Mouse (Mus musculus) heart, embryonic 11.5 days (tissue): ENCODE results near the gene Gpx4. TPM values are rescaled to one million over a fixed set of nuclear protein-coding genes. Genes with fewer than 3 reads are reported as not detected.

Experiments used
- ATAC-seq: fragments of 200-750 bp; cut with Nextera tagmentation; replicated peaks from 2 replicates; pipeline ENCODE4 v1.8.0; 2017; ENCODE audit warnings: moderate library complexity; ENCODE audit not compliant: insufficient number of reproducible peaks, low FRiP score, low TSS enrichment
- H3K27ac ChIP-seq: fragments of 300-500 bp; sonication (generic); 2 replicates; pipeline ENCODE4 v1.5.1; 2014; ENCODE audit warnings: mild to moderate bottlenecking, low read depth, low read length
- H3K27me3 ChIP-seq: fragments of 300-500 bp; sonication (generic); 2 replicates; pipeline ENCODE4 v1.6.1; 2014; ENCODE audit warnings: mild to moderate bottlenecking, low read length, mixed read lengths; ENCODE audit not compliant: control insufficient read depth, insufficient read depth
- H3K36me3 ChIP-seq: fragments of 300-500 bp; sonication (generic); 2 replicates; pipeline ENCODE4 v1.6.1; 2014; ENCODE audit warnings: mild to moderate bottlenecking, low read length, moderate library complexity, mixed read lengths; ENCODE audit not compliant: control insufficient read depth, insufficient read depth
- H3K4me1 ChIP-seq: fragments of 300-500 bp; sonication (generic); 2 replicates; pipeline ENCODE4 v1.6.1; 2014; ENCODE audit warnings: low read length; ENCODE audit not compliant: control insufficient read depth, insufficient read depth
- H3K4me2 ChIP-seq: fragments of 300-500 bp; sonication (generic); 2 replicates; pipeline ENCODE4 v1.6.1; 2014; ENCODE audit warnings: mild to moderate bottlenecking, moderate library complexity
- H3K4me3 ChIP-seq: fragments of 300-500 bp; sonication (generic); 2 replicates; pipeline ENCODE4 v1.5.1; 2014; ENCODE audit warnings: low read depth, low read length
- H3K9ac ChIP-seq: fragments of 300-500 bp; sonication (generic); 2 replicates; pipeline ENCODE4 v1.6.1; 2014; ENCODE audit warnings: mild to moderate bottlenecking, low read depth, low read length, moderate library complexity
- H3K9me3 ChIP-seq: fragments of 300-500 bp; sonication (generic); replicated peaks from 2 replicates; pipeline ENCODE4 v1.6.1; 2016; ENCODE audit warnings: low read length; ENCODE audit not compliant: control insufficient read depth
- WGBS: fragments of 180-500 bp; shearing (Covaris S2); extraction: QIAGEN DNeasy Blood & Tissue Kit; methylation state at CpG from one replicate; pipeline ENCODE4 v1.1.7; 2014; ENCODE audit not compliant: insufficient replicate concordance; 5-methylcytosine and 5-hydroxymethylcytosine counted together
- polyA plus RNA-seq: library from polyadenylated mRNA; unstranded; fragments of >200 nt; fragmentation: Nextera tagmentation; extraction: Ambion mirVana; gene quantifications from 2 replicates; pipeline ENCODE4 v1.2.1, GENCODE M21; 2014

Gene Gpx4
- polyA plus RNA-seq, 1 experiment from 2014 or later: 711 TPM

- ATAC-seq: no peak
- peak overlapping the region; percentile 39 for H3K4me3 ChIP-seq
- H3K36me3 ChIP-seq: no peaks in the 10 kb centered on the region
- H3K9me3 ChIP-seq: no peaks in the 10 kb centered on the region
- H3K4me2 ChIP-seq: peak overlapping the region; percentile 63
- H3K9ac ChIP-seq: peak overlapping the region; percentile 70
- peaks cover 31% of the 10 kb centered on the region for H3K4me1 ChIP-seq
- 23% methylated on average over 11 of the region's 11 CpGs for WGBS
- peaks cover 8% of the 10 kb centered on the region for H3K27me3 ChIP-seq
- H3K27ac ChIP-seq: no peak overlapping the region
These were observed 26.8 kb upstream of the Gpx4 start for GRCm38 (mm10) chr10:80020191-80020590.

DNA sequence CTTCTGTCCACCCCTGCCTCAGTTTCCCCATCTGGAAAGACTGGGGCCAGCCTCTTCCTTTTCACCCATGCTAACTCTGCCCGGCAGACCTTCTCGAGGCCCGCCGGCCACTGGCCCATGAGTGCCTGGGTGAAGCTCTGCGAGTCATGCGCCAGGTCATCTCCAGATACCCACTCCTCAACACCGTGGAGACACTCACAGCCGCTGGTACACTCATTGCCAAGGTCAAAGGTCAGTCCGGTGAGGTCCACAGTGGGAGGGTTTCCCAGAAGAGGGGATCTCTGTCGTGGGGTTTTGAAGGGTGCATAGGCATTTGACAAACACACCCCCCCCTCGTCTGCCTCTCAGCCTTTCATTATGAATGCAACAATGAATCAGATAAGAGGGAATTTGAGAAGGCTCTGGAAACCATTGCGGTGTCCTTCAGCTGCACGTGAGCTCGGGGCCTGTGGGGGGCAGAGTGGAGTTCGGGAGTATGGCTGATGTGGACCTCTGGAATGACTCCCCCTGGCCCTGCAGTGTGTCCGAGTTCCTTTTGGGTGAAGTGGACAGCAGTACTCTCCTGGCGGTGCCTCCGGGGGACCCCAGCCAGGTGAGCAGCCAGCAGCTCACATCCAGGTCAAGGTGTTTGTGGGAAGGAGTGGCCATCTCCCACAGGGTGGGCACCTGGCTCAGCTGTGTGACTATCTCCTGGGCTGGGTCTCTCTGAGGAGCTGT, 26.2 kb upstream of the Gpx4 start:
- no peak overlapping the region for H3K4me3 ChIP-seq

GRCm38 (mm10) chr10:80021320-80021641, 25.7 kb upstream of the Gpx4 start:
- Histone ChIP-seq H3K4me2 (no peak overlapping the region), H3K9ac (no peak overlapping the region), H3K27me3 (no peaks in the 10 kb centered on the region), H3K27ac (no peak overlapping the region), H3K4me1 (peaks cover 25% of the 10 kb centered on the region), H3K36me3 (no peaks in the 10 kb centered on the region), H3K9me3 (no peaks in the 10 kb centered on the region), H3K4me3 (no peak overlapping the region)
- no peak for ATAC-seq
- WGBS: 89% methylated on average over 13 of the region's 13 CpGs

More for the DNA sequence above, 26.2 kb upstream of the Gpx4 start:
- peak overlapping the region; percentile 63 for H3K4me2 ChIP-seq
- ATAC-seq: no peak
- 78% methylated on average over 18 of the region's 18 CpGs for WGBS
- H3K27ac ChIP-seq: no peak overlapping the region
- H3K9me3 ChIP-seq: no peaks in the 10 kb centered on the region
- H3K4me1 ChIP-seq: peaks cover 27% of the 10 kb centered on the region
- no peaks in the 10 kb centered on the region for H3K36me3 ChIP-seq
- H3K9ac ChIP-seq: no peak overlapping the region
- H3K27me3 ChIP-seq: peaks cover 2% of the 10 kb centered on the region; the same call in 1 of the 2 replicates

DNA sequence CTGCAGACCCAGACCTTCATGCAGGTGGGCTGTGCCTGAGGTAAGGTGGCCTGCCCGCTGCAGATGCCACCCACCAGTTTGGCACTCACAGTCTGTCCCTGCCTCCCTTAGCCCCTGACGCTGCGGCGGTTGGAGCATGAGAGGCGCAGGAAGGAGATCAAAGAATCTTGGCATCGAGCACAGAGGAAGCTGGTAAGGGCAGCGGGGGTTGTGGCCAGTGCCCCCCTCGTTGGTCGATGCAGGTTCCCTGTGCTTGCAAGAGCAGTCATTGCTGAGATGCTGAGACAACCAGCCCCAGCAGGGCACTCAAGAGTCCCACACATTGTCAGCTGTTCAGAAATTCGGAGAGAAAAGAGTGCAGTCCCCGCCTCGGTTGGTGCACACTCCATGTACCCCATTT, 24.8 kb upstream of the Gpx4 start:
- no peaks in the 10 kb centered on the region for H3K36me3 ChIP-seq
- no peak overlapping the region for H3K27ac ChIP-seq
- ATAC-seq: no peak
- WGBS: 92% methylated on average over 12 of the region's 12 CpGs
- no peak overlapping the region for H3K9ac ChIP-seq
- H3K9me3 ChIP-seq: no peaks in the 10 kb centered on the region
- no peak overlapping the region for H3K4me3 ChIP-seq
- no peaks in the 10 kb centered on the region for H3K27me3 ChIP-seq
- H3K4me1 ChIP-seq: peaks cover 21% of the 10 kb centered on the region
- H3K4me2 ChIP-seq: no peak overlapping the region; the same call in 1 of the 2 replicates

DNA sequence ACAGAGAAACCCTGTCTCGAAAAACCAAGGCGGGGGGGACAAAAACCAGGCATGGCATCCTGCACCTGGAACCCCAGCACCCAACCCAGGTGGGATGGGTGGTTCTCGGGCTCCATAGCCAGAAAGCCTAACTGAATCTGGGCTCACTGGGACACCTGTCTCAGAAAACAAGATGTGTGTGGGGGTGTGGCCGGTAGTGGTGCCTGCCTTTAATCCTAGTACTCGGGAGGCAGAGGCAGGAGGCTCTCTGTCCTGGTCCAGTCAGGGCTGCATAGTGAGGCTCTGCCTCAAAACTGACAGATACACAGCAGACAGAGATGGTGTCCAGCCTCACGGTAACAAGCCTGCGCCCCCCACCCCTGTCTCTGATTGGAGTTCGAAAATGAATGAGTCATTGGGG, 24.2 kb upstream of the Gpx4 start:
- Histone ChIP-seq H3K9me3 (no peaks in the 10 kb centered on the region), H3K9ac (no peak overlapping the region), H3K4me3 (no peak overlapping the region), H3K36me3 (no peaks in the 10 kb centered on the region), H3K4me1 (peaks cover 21% of the 10 kb centered on the region), H3K4me2 (no peak overlapping the region), H3K27me3 (no peaks in the 10 kb centered on the region), H3K27ac (no peak overlapping the region)
- WGBS: 93% methylated on average over 8 of the region's 8 CpGs
- no peak for ATAC-seq

GRCm38 (mm10) chr10:80023758-80024157, 23.2 kb upstream of the Gpx4 start:
- H3K9me3 ChIP-seq: no peaks in the 10 kb centered on the region
- no peak overlapping the region for H3K27ac ChIP-seq
- WGBS: 80% methylated on average over 5 of the region's 5 CpGs
- no peaks in the 10 kb centered on the region for H3K27me3 ChIP-seq
- ATAC-seq: no peak
- no peak overlapping the region for H3K4me3 ChIP-seq
- H3K9ac ChIP-seq: no peak overlapping the region
- no peak overlapping the region for H3K4me2 ChIP-seq
- H3K4me1 ChIP-seq: peaks cover 18% of the 10 kb centered on the region
- H3K36me3 ChIP-seq: no peaks in the 10 kb centered on the region

DNA sequence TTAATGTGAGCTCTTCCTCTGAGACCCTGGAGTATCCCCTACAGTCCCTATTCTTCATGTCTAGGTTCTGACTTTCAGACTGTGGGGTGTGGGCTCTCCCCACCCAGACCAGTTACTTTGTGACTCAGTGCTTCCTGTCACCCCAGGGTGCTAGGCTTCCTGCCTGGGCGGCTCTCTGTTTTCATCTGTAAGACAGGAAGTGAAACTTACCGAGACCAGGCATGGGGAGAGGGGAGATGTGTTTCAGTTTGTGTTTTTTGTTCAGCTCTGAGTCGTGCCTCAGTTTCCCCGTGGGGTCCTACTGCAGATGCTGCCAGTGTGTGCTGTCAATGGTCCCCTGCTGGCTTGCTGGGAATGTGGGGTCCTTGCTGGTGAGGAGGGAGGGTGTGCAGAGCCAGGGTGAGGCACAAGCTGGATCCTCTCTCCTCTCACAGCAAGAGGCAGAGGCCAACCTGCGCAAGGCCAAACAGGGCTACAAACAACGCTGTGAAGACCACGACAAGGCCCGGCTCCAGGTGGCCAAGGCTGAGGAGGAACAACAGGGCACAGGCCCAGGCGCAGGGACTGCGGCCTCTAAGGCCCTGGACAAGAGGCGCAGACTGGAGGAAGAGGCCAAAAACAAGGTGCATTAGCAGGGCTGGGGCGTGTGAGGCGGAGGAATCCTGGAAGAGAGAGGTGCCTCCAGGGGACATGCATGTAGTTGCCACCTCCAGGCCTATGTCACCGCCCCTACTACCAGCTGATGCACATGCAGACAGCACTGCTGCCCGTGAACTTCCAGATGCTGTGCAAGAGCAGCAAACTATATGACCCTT, 22.5 kb upstream of the Gpx4 start:
- no peak for ATAC-seq
- Histone ChIP-seq H3K4me1 (peaks cover 11% of the 10 kb centered on the region), H3K9me3 (no peaks in the 10 kb centered on the region), H3K36me3 (no peaks in the 10 kb centered on the region), H3K4me3 (no peak overlapping the region), H3K27ac (no peak overlapping the region), H3K9ac (no peak overlapping the region), H3K4me2 (no peak overlapping the region), H3K27me3 (no peaks in the 10 kb centered on the region)
- 75% methylated on average over 15 of the region's 15 CpGs for WGBS

DNA sequence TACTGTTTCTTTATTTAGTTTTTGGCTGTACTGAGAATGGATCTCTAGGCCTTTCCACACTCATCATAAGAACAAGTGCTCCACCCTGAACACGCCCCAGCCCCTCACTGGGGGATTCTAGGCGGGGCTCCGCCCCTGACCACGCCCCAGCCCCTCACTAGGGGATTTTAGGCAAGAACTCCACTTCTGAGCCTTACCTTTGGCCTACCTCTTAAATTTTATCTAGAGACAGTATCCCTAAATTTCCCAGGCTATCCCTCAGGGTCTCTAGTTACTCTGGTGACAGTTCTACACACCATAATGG, 22.0 kb upstream of the Gpx4 start:
- H3K4me1 ChIP-seq: peaks cover 6% of the 10 kb centered on the region
- 61% methylated on average over 4 of the region's 4 CpGs for WGBS
- H3K9ac ChIP-seq: no peak overlapping the region
- H3K9me3 ChIP-seq: no peaks in the 10 kb centered on the region
- no peaks in the 10 kb centered on the region for H3K36me3 ChIP-seq
- H3K4me3 ChIP-seq: no peak overlapping the region
- H3K27ac ChIP-seq: no peak overlapping the region
- no peaks in the 10 kb centered on the region for H3K27me3 ChIP-seq
- no peak overlapping the region for H3K4me2 ChIP-seq
- ATAC-seq: no peak

DNA sequence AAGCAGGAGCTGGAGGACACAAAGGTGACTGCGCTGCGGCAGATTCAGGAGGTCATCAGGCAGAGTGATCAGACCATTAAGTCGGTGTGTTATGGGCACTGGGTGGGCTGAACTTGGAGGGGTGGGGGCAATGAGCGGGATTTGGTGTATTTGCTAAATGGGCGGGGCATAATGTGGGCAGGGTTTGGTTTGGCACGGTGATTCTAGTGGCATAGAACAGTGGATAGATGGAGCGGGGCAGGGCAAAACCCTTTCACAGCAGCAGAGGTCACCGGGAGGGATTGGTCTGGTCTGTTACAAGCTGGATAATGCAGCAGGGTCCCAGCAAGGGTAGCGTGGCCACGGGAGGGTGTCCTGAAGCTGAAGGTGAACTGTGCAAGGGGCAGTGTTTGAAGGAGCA, 21.5 kb upstream of the Gpx4 start:
- 0 out of 2 replicates have a peak, but pooled peaks cover 2% of the 10 kb centered on the region for H3K4me1 ChIP-seq
- no peak overlapping the region for H3K9ac ChIP-seq
- H3K4me2 ChIP-seq: no peak overlapping the region
- no peaks in the 10 kb centered on the region for H3K36me3 ChIP-seq
- H3K4me3 ChIP-seq: no peak overlapping the region
- H3K9me3 ChIP-seq: no peaks in the 10 kb centered on the region
- WGBS: 82% methylated on average over 10 of the region's 10 CpGs
- no peak overlapping the region for H3K27ac ChIP-seq
- ATAC-seq: no peak
- no peaks in the 10 kb centered on the region for H3K27me3 ChIP-seq
